Mouse (Mus musculus): Measurements from ENCODE around the gene Maz. TPM values are rescaled to one million over a fixed set of nuclear protein-coding genes. Genes with fewer than 3 reads are reported as not detected.

Maz gene
- polyA plus RNA-seq, 1 experiment from 2014 or later, result 58.7 TPM

DNA sequence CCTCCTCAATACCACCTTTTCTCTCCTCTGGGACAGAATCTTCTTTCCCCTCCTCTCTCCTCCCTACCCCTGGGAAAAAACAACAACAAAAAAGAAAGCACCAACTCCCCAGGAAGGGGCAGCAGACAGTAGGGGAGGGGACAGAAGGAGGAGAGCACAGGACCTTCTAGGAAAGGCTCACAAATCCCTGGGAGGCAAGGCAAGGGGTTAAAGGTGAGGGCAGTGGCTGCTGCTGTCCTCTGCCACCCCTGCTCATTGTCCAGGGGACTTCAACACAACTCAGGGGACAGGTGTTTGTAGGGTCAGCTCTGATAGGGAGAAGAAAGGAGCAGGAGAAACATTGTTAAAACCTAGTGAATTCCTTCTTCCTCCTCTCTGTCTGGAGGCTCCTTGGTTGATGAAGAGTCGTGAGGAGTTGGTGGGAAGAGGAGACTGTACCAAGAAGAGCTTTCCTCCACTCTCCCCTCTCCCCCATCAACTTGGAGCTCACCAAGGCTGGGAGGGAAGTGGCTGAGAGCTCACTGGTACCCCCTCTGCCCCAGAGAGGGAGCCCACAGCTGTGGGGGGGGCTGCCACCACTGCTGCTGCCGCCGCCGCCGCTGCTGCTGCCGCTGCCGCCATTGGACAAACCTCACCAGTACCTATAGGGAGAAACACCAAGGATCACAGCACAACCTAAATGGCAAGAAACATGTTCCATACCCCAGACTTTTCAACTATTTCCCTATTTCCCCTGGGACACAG is 4.1 kb downstream of the Maz start:
- 70% methylated on average over 6 of the region's 7 CpGs for WGBS
- DNase-seq (ENCODE audit: low spot score) (no peak), ATAC-seq (replicated peaks; ENCODE audit: low FRiP score, low read depth) (no peak)
- no peak for TF ChIP-seq CTCF (IDR thresholded peaks at IDR 0.05; ENCODE audit: low read depth)
- Histone ChIP-seq H3K4me3 (replicated peaks; ENCODE audit: low read depth, low read length) (no peak overlapping the region), H3K4me2 (ENCODE audit: low read length) (peak overlapping the region; percentile 95; the same call in 1 of the 2 replicates), H3K27ac (no peak overlapping the region), H3K36me3 (ENCODE audit: insufficient read depth, low read length) (0 out of 2 replicates have a peak, but pooled peaks cover 15% of the 10 kb centered on the region), H3K4me1 (replicated peaks; ENCODE audit: insufficient read depth, low read length) (peaks cover 45% of the 10 kb centered on the region), H3K27me3 (ENCODE audit: insufficient read depth, low read length) (no peaks in the 10 kb centered on the region), H3K9ac (ENCODE audit: low read depth, low read length) (no peak overlapping the region), H3K9me3 (replicated peaks; ENCODE audit: low read length) (no peaks in the 10 kb centered on the region)

DNA sequence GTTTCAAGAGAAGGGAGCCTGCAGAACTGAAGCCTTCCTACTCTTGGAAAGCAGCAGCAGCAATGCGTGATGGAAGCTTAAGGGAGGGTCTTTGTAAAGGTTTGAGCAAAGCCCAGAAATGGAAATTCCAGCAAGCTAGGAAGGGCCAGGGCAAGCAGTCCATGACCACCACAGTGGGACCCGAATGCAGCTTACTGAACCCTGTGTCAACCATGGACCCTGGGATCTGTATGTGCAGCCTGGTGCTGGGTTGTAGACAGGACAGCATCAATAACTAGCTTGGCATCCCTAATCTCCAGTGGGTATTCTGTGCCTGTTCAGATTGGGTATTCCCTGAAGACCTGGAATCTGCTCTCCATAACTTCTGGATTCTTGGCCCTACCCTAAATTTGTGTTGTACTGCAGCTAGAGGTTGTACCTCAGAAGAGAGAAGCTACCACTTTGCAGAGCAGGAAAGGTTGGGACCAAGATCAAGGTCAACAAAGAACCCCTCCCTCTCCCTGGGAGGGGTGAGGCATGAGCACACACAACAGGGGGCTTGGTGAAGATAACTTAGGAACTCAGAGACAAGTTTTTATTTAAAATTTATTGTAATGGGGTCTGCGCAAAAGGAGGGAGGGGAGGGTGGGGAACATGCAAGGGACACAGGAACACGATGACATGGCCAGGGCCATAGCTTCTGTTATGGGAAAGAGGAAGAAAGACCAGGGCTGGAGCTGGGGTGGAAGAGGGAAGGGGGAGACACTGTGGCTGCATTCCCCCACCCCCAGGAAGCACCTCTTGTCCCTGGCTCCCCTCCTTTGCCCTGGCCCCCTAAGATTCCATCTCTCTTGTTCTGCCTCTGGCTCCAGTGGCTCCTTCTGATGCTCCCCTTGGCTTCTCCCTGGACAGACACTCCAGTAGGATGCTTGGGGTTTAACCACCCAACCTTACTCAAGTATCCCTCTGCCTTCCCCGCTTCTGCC is 5.0 kb downstream of the Maz start:
- no peak for TF ChIP-seq CTCF (IDR thresholded peaks at IDR 0.05; ENCODE audit: low read depth)
- H3K4me3 ChIP-seq (replicated peaks; ENCODE audit: low read depth, low read length), result peak overlapping the region; percentile 43
- H3K9ac ChIP-seq (ENCODE audit: low read depth, low read length), result peak overlapping the region; percentile 60
- 0 out of 2 replicates have a peak, but pooled peaks cover 15% of the 10 kb centered on the region for H3K36me3 ChIP-seq (ENCODE audit: insufficient read depth, low read length)
- H3K4me2 ChIP-seq (ENCODE audit: low read length), result peak overlapping the region; percentile 85
- no peak for ATAC-seq (replicated peaks; ENCODE audit: low FRiP score, low read depth)
- peak overlapping the region; percentile 57; the same call in 1 of the 2 replicates for H3K27ac ChIP-seq
- 53% methylated on average over 5 of the region's 5 CpGs for WGBS
- peaks cover 46% of the 10 kb centered on the region for H3K4me1 ChIP-seq (replicated peaks; ENCODE audit: insufficient read depth, low read length)
- H3K27me3 ChIP-seq (ENCODE audit: insufficient read depth, low read length), result no peaks in the 10 kb centered on the region
- no peaks in the 10 kb centered on the region for H3K9me3 ChIP-seq (replicated peaks; ENCODE audit: low read length)
- peak; percentile 41 for DNase-seq (ENCODE audit: low spot score)

DNA sequence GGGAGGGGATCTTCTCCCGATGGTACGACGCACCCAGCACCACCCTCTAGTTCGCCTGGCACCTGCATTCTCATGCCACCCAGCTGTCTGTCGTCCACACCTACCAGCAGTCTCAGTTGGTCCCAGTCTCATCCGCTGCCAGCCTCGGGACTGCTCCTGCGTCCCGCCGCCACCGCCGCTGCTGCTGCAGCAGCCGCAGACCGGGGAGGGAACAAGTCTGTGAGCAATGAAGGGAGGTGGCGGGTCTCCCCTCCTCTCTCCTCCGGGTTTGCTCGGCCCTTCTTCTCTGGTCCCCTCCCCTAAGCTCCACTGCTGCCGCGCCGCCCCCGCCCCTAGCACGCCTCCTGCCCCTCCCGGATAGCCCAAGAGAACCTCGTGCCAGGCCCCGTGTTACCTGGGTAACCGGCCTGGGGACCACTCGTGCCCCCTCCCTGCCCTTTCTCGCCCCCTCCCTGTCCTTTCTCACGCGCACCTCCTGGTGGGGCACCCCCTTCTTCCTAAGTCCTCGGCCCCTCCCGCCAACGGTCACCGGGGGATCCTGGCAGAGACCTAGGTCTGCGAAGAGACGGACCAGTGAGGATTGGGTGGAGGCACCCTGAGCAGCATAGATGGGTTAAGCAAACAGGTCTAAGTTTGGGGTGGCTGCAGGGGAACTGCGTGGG is 5.8 kb downstream of the Maz start, which contains the start of the genes Gm42742 and Prrt2:
Gm42742 (minus strand) TSS at position 197 of the 662 bp plus-strand sequence.
Prrt2 (minus strand) TSS at position 311 of the 662 bp plus-strand sequence.
- Histone ChIP-seq H3K9me3 (replicated peaks; ENCODE audit: low read length) (no peaks in the 10 kb centered on the region), H3K4me3 (replicated peaks; ENCODE audit: low read depth, low read length) (peak within 1 kb of the TSS; percentile 43), H3K27me3 (ENCODE audit: insufficient read depth, low read length) (no peaks in the 10 kb centered on the region), H3K4me2 (ENCODE audit: low read length) (peak within 1 kb of the TSS; percentile 85), H3K27ac (peak within 1 kb of the TSS; percentile 57), H3K4me1 (replicated peaks; ENCODE audit: insufficient read depth, low read length) (peaks cover 46% of the 10 kb centered on the region), H3K9ac (ENCODE audit: low read depth, low read length) (peak within 1 kb of the TSS; percentile 60), H3K36me3 (ENCODE audit: insufficient read depth, low read length) (0 out of 2 replicates have a peak, but pooled peaks cover 15% of the 10 kb centered on the region)
- no peak for ATAC-seq (replicated peaks; ENCODE audit: low FRiP score, low read depth)
- DNase-seq (ENCODE audit: low spot score), result peak; percentile 88
- 2% methylated on average over 33 of the region's 37 CpGs for WGBS
- no peak for TF ChIP-seq CTCF (IDR thresholded peaks at IDR 0.05; ENCODE audit: low read depth)

DNA sequence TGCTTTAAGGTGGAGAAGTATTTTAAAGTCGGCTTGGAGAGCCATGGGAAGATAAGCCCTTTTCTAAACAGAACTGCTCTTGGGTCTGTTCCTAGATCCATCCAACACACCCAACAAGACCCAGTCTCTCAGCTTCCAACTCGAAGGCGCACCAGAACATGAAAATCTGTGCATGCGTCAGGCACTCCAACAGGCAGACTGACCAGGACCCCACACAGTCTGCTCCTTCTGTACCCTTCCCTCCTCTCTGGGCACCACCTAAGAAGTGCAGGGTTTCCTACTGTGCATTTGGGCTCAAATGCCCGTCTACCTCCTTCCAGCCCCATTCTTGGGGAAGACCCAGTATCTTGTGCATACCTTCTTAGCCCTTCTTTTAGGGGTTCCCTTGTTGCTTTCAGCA is 6.3 kb downstream of the Maz start:
- peak overlapping the region; percentile 85 for H3K4me2 ChIP-seq (ENCODE audit: low read length)

DNA sequence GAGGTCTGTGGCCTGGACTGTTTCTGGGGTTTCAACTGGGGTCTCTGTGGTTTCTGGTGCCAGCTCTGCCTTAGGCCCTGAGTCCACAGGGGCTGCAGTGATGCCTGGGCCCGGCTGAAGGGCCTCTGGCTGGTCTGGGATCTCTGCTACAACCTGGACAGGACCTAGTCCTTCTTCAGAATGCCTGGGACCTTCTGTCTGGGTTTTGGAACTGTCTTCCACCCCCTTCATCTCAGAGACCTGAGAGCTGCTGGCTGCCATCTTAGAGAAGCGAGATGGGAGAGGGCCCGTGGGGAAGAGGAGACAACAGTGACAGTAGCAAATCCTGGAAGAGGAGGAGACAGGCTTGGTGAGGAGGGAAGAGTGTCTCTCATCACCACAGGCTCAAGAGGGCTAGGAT is 6.8 kb downstream of the Maz start:
- no peak overlapping the region for H3K27ac ChIP-seq
- H3K9me3 ChIP-seq (replicated peaks; ENCODE audit: low read length), result no peaks in the 10 kb centered on the region
- peak overlapping the region; percentile 43; the same call in 1 of the 2 replicates for H3K4me3 ChIP-seq (replicated peaks; ENCODE audit: low read depth, low read length)
- H3K4me1 ChIP-seq (replicated peaks; ENCODE audit: insufficient read depth, low read length), result peaks cover 50% of the 10 kb centered on the region
- WGBS, result 54% methylated on average over 3 of the region's 3 CpGs
- H3K9ac ChIP-seq (ENCODE audit: low read depth, low read length), result peak overlapping the region; percentile 60; the same call in 1 of the 2 replicates
- no peak for TF ChIP-seq CTCF (IDR thresholded peaks at IDR 0.05; ENCODE audit: low read depth)
- H3K4me2 ChIP-seq (ENCODE audit: low read length), result peak overlapping the region; percentile 85
- H3K27me3 ChIP-seq (ENCODE audit: insufficient read depth, low read length), result no peaks in the 10 kb centered on the region
- DNase-seq (ENCODE audit: low spot score), result peak; percentile 16
- ATAC-seq (replicated peaks; ENCODE audit: low FRiP score, low read depth), result no peak
- 0 out of 2 replicates have a peak, but pooled peaks cover 15% of the 10 kb centered on the region for H3K36me3 ChIP-seq (ENCODE audit: insufficient read depth, low read length)

More for the DNA sequence above, 6.3 kb downstream of the Maz start:
- no peaks in the 10 kb centered on the region for H3K9me3 ChIP-seq (replicated peaks; ENCODE audit: low read length)
- peak overlapping the region; percentile 57 for H3K27ac ChIP-seq
- 0 out of 2 replicates have a peak, but pooled peaks cover 15% of the 10 kb centered on the region for H3K36me3 ChIP-seq (ENCODE audit: insufficient read depth, low read length)
- DNase-seq (ENCODE audit: low spot score), result peak; percentile 27
- H3K27me3 ChIP-seq (ENCODE audit: insufficient read depth, low read length), result no peaks in the 10 kb centered on the region
- peak overlapping the region; percentile 60 for H3K9ac ChIP-seq (ENCODE audit: low read depth, low read length)
- WGBS, result 38% methylated on average over 5 of the region's 5 CpGs
- TF ChIP-seq CTCF (IDR thresholded peaks at IDR 0.05; ENCODE audit: low read depth), result no peak
- peaks cover 50% of the 10 kb centered on the region for H3K4me1 ChIP-seq (replicated peaks; ENCODE audit: insufficient read depth, low read length)
- no peak for ATAC-seq (replicated peaks; ENCODE audit: low FRiP score, low read depth)
- H3K4me3 ChIP-seq (replicated peaks; ENCODE audit: low read depth, low read length), result peak overlapping the region; percentile 43

All from kidney, postnatal 0 days (tissue).